Mouse (Mus musculus) C2C12 (cell line): ENCODE measurements around the gene Ttll13.

Source experiments
- CTCF ChIP-seq: IDR thresholded peaks from one replicate; pipeline ENCODE4 v1.5.1; 2011; ENCODE audit not compliant: control insufficient read depth, insufficient read depth, insufficient read length
- USF1 ChIP-seq: IDR thresholded peaks from one replicate; pipeline ENCODE4 v1.6.1; 2011; ENCODE audit warnings: low read depth, mild to moderate bottlenecking, control low read depth, moderate library complexity

DNA sequence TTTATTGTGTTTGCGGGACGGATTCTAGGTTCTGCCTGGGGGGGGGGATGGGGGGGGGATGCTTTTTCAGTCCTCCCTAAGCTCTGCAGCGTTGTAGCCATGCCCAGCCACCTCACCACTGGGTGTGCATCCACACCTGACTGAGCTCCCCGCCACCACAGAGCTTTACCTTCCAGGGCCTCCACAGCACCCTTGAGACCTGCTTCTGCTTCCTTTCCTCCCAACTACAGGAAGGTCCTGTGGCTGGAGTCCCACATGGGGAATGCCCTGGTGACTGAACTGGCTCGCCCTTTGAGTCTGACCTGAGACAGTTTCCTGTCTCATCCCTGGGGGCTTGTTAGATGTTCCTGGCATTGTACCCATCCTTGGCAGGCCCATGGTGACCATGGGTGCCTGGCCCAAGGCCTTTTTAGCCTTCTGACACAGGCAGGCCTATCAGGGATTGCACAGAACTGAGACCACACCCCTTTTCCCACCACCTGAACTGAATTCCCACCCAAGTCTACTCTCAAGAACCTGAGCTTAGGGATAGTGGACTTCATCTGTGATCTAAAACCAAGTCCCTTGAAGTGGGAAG lies 45.1 kb upstream of the Ttll13 start:
- no peak for TF ChIP-seq CTCF
- TF ChIP-seq USF1, result no peak
